Mouse (Mus musculus) adipocyte (in vitro differentiated cells): Measurements from ENCODE around the gene Tas2r135.

Experiments
- DNase-seq: peaks from one replicate; pipeline ENCODE4 v3.0.0-alpha.2; 2016; ENCODE audit warnings: low spot score

Gene Tas2r135

DNA sequence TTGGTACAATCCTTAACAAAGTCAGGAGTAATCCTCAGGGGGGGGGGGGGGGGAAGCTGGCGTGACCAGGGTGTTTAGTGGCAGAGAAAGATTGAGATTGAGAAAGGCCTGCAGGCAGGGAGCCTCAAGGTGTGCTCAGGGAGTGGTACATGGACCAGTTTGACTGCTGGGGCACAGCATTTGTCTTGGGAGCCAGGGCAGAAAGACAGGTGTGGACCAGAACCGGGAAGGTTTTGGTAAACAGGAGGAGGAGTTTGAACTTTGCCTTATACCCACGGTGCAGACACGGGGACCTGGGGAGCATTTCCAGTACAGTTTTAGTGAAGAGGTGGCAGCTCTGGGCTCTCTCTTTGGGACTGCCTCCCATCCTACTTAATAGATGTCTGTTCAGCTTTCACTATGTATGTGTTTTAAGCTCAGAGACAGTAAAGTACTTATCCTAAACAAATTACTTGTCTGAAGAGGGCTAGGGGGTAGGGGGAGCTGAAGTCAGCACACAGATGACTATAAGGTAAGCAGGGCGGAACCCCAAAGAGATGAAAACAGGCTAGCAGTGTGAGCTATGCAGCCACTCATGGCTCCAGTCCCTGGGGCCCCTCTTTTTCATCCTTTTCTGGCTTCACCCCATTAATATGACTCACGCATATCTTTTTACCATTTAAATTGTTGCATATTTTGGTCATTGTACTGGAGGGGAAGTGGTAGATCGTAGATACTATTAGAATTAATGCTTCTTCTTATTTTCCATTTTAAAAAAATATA lies 31.4 kb upstream of the Tas2r135 start:
- no peak for DNase-seq

- DNase-seq: peak; percentile 69
These were observed 30.5 kb upstream of the Tas2r135 start for GRCm38 (mm10) chr6:42374701-42375100.

DNA sequence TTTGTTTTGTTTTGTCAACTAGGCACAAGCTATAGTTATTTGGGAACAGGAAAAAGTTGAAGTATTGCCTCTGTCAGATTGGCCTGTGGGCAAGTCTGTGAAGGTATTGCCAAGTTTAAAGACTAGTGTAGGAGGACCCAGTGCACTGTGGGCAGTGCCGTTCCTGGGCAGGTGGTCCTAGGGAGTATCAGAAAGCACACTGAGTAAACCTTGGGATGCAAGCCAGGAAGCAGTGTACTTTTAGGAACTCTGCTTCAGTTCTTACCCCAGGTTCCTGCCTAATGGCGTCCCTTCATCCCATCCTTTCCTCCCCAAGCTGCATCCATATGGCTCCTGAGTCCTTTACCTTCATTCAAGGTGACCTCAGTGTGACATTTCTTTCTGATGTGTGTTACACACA lies 30.1 kb upstream of the Tas2r135 start:
- DNase-seq: no peak

GRCm38 (mm10) chr6:42376016-42376415 lies 29.2 kb upstream of the Tas2r135 start:
- DNase-seq: no peak

GRCm38 (mm10) chr6:42376504-42377019 lies 28.7 kb upstream of the Tas2r135 start:
- no peak for DNase-seq

DNA sequence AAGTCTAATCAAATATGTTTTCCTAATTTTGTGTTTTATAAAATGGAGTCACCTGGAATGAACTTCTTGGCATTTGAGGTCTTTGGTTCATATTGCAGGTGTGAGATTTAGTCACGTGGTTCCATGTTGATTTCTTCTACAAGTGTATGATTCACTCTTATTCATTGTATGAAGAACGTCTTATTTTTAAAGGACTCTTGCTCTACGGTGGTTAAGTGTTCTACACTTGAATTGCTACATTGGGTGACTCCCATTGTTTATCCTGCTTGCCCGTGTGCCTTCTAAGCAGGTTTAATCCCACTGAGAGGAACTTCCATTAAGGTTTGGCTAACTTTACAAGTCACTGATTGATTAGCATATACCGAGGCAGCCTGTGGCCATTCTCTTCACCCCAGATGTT lies 28.0 kb upstream of the Tas2r135 start:
- DNase-seq: no peak

- peak; percentile 75 for DNase-seq
These were observed 25.7 kb upstream of the Tas2r135 start for GRCm38 (mm10) chr6:42379551-42379950.

DNA sequence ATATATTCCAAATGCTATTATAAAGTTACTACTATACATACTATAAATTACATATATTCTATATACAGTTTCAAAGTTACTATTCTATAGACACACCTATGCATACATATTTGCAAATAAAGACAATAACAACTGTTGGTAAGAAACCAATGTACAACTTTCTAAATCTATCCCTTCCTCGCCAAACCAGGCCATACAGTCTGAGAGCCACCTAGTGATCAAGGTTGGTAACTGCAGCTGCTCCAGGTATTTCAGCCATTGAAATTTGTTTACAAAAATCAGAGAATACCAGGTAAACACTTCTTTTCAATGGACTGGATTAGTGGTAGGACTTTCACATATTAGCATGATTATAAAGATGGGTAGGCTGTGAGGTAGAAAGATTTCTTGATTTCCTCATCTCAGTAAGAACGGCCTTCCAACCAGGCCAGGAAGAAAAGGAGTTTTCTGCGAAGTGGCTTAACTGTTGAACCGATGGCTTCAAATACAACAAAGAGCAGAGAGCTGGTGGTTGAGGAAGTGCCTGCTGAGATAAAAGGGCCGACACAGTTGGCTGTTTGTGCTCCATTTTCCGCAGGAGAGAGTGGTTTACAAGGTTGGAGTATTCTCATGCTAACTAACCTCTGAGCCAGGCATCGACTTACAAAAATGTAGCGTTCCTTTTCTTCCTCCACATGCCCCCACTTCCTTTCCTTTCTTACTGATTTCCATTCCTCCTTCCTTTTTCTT lies 24.7 kb upstream of the Tas2r135 start:
- peak; percentile 75 for DNase-seq

DNA sequence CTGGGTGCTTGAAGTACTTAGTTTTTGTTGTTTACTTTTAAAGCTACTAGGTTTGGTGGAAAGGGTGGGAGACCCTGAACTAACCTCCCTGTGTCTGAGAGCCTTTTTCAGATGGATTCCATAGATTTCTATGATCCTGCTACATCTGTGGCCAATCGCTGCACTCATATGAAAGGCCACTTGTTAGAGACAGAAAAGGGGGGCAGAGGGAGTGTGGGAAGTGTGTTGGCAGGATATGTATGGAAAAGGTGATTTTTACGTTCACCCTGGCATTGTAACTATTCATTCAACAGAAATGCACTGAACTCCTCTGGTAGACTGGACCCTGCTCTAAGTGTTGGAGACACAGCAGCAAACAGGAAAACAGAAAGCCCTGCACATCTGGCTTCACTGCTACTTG lies 24.0 kb upstream of the Tas2r135 start:
- DNase-seq: no peak

GRCm38 (mm10) chr6:42381916-42382381 lies 23.3 kb upstream of the Tas2r135 start:
- DNase-seq: peak; percentile 75

GRCm38 (mm10) chr6:42383360-42383759 lies 21.9 kb upstream of the Tas2r135 start:
- peak; percentile 64 for DNase-seq

DNA sequence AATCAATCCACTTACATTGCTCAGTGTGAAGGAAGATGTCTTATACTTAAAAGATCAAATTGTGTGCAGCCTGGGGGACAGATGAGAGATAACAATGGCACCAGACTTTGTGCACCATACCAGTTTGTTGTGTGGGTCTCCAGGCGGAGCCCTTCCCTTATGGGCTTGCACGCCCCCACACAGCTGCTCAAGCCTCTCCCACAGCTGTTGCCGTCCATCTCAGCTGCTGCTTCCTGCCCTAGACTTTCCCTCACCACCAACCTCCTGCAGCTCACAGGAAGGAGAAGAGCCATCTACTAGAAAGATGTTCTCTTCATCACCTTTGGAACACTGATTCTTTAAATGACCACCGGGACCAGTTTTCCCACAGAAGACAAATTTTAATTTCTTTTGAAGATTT lies 19.6 kb upstream of the Tas2r135 start:
- no peak for DNase-seq

DNA sequence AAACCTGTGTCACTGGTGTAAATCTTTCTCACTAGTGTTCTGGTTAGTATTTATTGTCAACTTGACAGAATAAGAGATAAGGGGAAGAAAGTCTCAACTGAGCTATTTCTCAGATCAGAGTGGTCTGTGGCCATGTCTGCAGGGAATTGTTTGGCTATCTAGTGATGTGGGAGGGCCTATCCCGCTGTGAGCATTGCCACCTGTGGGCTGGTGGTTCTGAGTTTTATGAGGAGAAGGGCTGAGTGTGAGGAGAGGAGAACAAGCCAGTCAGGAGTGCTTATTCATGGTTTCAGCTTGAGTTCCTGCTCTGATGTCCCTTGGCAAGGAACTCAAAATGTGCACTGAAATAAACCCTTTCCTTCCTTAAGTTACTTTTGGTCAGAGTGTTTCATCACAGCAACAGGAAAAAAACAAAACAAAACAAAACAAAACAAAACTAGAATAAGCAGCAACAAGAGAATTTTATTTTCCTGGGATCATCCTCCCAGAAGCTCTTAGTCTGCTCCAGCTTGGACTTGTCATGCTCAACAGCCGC lies 13.4 kb upstream of the Tas2r135 start:
- peak; percentile 88 for DNase-seq

DNA sequence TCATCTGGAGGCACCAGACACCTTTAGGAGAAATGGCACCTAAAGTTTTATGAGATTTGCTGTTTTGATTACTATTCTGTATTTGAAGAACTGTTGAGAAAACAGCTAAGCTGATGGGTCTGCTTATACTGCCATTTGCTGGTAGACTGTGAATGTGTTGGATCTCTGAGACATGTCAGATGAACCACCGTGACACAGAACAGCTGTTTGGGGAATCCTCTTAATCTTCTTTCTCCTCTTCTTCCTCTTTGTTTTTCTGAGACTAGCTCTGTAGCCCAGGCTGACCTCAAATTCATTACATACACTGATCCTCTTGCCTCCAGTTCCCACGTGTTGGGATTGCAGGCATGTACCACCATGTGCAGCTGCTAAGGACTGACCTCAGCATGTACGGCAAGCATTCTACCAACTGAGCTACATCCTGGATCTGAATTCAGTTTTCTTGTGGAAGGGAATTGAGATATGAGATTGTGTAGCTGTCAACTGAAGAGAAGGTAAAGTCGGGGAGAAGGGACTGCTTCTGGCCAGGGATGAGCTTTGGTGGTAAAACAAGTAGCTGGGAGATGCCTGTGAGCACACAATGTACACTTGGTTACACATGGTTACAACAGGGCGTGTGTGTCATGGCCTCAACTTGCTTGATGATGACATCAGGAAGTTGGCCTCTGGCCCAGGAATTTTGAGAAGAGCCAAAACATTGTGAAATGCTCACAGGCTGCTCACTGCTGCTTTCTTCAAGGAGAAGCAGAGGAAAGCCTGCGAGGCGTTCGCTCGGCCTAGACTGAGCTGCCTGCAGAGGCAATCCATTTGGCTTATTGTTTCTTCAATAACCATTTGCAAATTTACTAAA lies 9.0 kb upstream of the Tas2r135 start:
- DNase-seq: peak; percentile 100

DNA sequence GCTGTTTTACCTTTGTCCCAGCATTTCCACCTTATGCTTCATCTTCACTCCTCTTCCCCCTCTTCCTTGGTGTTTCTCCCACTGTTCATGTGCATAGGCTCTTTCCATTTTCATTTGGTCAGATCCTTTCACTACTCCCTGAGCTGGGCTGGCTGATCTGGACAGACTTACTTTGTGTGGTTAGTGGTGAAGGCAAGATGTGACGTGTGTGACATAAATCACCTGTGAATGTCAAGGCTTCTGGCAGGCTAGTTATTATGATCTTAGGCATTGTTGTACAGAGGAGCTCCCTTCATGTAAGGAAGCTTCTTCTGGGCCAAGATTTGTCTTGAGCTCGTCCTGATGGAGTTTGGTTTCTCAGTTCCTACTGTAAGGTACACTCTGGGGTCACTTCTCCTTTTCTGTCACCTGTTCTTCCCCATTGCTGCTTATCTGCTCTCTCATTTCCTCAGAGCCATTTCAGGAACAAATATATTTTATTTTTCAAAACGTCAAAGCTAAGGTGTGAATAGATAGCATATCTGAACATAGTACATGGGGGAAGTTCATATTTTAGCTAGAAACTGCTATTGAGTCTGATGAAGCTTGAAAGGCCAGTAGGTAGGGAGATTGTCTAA lies 8.1 kb upstream of the Tas2r135 start:
- no peak for DNase-seq

DNA sequence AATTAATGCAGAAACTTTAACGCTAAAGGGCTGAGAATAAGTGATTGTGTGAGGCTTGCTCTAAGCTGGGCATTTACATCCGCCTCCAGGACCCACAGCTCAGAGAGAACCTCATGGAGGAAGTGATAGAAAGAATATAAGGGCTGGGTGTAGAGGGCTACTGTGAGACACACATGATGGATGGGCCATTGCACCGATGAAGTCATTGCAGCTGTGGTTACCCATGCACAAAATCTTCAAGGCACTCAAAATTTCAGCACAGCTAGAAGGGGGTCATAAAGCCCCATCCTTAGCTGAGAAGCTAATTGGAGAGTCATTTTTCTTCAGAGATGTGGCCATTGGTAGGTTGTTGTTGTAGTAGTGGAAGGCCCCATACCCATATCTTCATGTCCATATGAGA lies 6.9 kb upstream of the Tas2r135 start:
- no peak for DNase-seq

- DNase-seq: no peak
These were observed 6.2 kb upstream of the Tas2r135 start for GRCm38 (mm10) chr6:42398998-42399397.

DNA sequence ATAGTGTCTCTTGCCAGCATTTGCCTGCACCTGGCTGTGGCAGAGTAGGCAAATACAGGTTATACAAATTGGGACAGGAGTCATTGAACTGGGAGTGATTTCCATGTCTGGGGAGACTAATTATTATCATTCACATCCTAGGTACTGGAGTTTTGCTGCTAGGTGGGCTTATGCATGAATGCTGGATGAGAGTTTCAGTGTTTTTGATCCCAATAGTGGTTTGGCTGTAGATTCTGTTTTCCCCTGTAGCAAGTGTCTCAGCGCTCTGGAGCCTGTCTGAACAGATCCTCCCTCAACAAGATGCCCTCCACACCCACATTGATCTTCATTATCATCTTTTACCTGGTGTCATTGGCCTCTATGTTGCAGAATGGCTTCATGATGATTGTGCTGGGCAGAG lies 5.3 kb upstream of the Tas2r135 start, which contains the start of gene Tas2r143:
Tas2r143 (plus strand) TSS at position 301 of the 400 bp plus-strand sequence.
- no peak for DNase-seq

- DNase-seq: peak; percentile 36
These were observed 14.2 kb downstream of the Tas2r135 start for GRCm38 (mm10) chr6:42419443-42419842.

DNA sequence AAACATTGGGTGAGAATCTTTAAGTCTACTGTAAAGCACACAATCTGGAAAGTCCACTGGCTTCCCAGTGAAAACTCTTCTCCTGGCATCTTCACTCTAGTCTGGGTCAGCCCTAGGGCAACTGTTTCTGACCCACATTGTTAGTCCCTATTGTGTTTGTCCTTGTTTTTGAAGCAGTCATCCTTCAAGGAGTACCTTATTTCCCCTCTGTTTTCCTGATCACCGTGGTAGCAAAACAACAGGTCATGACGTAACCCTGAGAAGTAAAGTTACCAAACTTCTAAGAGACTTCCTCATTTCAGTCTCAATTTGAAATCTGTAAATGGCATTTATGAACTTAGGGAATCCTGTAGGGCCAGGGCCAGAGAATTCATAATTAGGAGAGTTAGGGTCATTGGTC lies 16.2 kb downstream of the Tas2r135 start:
- DNase-seq: peak; percentile 29

GRCm38 (mm10) chr6:42424472-42424871 lies 19.2 kb downstream of the Tas2r135 start:
- DNase-seq: no peak
